Mouse (Mus musculus): ENCODE results near the gene Diras2.
A peak's percentile ranks its signal among the peaks of the same experiment; 100 is the strongest.

The Diras2 gene

GRCm38 (mm10) chr13:52469795-52470690 is 61.0 kb downstream of the Diras2 start:
- DNase-seq (ENCODE audit: low read depth, low spot score) = peak; percentile 61

GRCm38 (mm10) chr13:52465141-52465540 is 65.9 kb downstream of the Diras2 start:
- DNase-seq (ENCODE audit: low read depth, low spot score) = no peak

- no peak for DNase-seq (ENCODE audit: low read depth, low spot score)
Observed at GRCm38 (mm10) chr13:52459982-52460381, 71.1 kb downstream of the Diras2 start.

GRCm38 (mm10) chr13:52457889-52458324 is 73.2 kb downstream of the Diras2 start:
- DNase-seq (ENCODE audit: low read depth, low spot score) = peak; percentile 33

- no peak for DNase-seq (ENCODE audit: low read depth, low spot score)
Observed at GRCm38 (mm10) chr13:52457177-52457888, 73.7 kb downstream of the Diras2 start.

- DNase-seq (ENCODE audit: low read depth, low spot score) = no peak
Observed at GRCm38 (mm10) chr13:52455329-52455728, 75.8 kb downstream of the Diras2 start.

GRCm38 (mm10) chr13:52454708-52455250 is 76.3 kb downstream of the Diras2 start:
- DNase-seq (ENCODE audit: low read depth, low spot score) = no peak

All from retina, postnatal 7 days (tissue).